Mouse (Mus musculus): Measurements from ENCODE around the gene Wsb1. TPM values are rescaled to one million over a fixed set of nuclear protein-coding genes. Genes with fewer than 3 reads are reported as not detected.
"Not testable (repeated sequence)": the region's sequence is repeated elsewhere in the genome, so short reads cannot be mapped to it uniquely, and the experiment has no call there.

The Wsb1 gene
- 282 and 315 TPM in 2 replicates for polyA plus RNA-seq (2014; fragmentation: Nextera tagmentation; extraction: Ambion mirVana)

DNA sequence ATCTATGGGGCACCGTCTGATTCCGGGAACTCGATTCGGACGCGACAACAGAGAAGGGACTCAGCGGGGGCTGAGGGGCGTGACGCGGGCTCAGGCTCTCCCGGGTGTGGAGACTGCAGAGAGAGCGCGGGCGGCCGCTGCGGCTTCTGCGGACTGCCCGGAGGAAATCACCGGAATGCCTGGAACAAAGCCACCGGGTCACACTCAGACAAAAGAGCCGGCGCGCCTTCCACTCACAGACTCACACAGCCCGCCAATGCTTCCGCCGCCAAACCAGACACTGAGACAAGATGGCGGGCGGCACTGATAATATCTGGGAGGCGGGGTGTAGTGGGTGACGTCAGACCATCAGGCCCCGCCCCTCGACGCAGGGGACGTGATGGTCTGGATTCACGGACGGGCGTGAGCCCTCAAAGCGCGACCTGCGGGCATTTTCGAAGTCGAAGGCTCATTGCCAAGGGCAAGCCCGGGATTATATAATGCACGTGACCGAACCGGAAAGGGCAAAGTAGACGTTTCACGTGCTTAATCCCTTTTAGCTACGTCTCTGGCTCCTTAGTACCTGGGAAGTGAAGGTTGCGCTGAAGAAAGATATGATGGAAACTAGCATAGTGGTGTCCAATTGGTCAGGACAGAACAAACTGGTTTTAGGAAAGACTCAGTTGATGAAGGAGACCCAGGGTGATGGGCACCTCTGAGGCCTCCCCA lies at the start of gene Wsb1:
Gene Wsb1 (minus strand): TSS at position 281 of the 708 bp plus-strand sequence.
- ATAC-seq (replicated peaks; ENCODE audit: low FRiP score, low TSS enrichment, low read depth): peak; percentile 95
- 1% methylated on average over 50 of the region's 50 CpGs for WGBS
- peak within 1 kb of the TSS; percentile 95 for H3K4me3 ChIP-seq (ENCODE audit: low read depth, low read length)

DNA sequence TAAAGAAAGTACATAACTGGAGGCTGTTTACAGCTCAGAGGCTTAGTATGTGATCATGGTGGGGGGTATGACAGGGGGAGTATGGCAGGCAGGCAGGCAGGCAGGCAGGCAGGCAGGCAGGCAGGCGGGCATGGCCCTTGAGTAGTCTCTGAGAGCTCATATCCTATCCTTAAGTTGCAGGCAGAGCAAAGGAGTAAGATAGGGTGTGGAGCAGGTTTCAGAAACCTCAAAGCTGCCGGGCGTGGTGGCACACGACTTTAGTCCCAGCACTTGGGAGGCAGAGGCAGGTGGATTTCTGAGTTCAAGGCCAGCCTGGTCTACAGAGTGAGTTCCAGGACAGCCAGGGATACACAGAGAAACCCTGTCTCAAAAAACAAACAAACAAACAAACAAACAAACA lies 49.8 kb upstream of the Wsb1 start:
- not testable (repeated sequence) for H3K4me3 ChIP-seq (ENCODE audit: low read depth, low read length); H3K27ac ChIP-seq (ENCODE audit: low read depth); H3K9me3 ChIP-seq (ENCODE audit: control insufficient read depth, low read length); H3K36me3 ChIP-seq (ENCODE audit: control insufficient read depth, insufficient read depth, low read length); H3K4me2 ChIP-seq (ENCODE audit: low read length); H3K9ac ChIP-seq (ENCODE audit: low read length); ATAC-seq (replicated peaks; ENCODE audit: low FRiP score, low TSS enrichment, low read depth); H3K27me3 ChIP-seq (replicated peaks; ENCODE audit: control insufficient read depth, insufficient read depth, low read length); DNase-seq (ENCODE audit: low spot score)
- peaks cover 12% of the 10 kb centered on the region for H3K4me1 ChIP-seq (replicated peaks; ENCODE audit: control insufficient read depth, insufficient read depth, low read length)
- WGBS: 87% methylated on average over 3 of the region's 4 CpGs

More for the DNA sequence above, at the start of gene Wsb1:
- Histone ChIP-seq H3K36me3 (ENCODE audit: control insufficient read depth, insufficient read depth, low read length) (peaks cover 19% of the 10 kb centered on the region), H3K9ac (ENCODE audit: low read length) (peak within 1 kb of the TSS; percentile 99), H3K4me1 (replicated peaks; ENCODE audit: control insufficient read depth, insufficient read depth, low read length) (peaks cover 15% of the 10 kb centered on the region; the same call in 1 of the 2 replicates), H3K4me2 (ENCODE audit: low read length) (peak within 1 kb of the TSS; percentile 91), H3K27me3 (replicated peaks; ENCODE audit: control insufficient read depth, insufficient read depth, low read length) (no peaks in the 10 kb centered on the region), H3K9me3 (ENCODE audit: control insufficient read depth, low read length) (no peaks in the 10 kb centered on the region), H3K27ac (ENCODE audit: low read depth) (peak within 1 kb of the TSS; percentile 96)
- DNase-seq (ENCODE audit: low spot score): peak; percentile 98

GRCm38 (mm10) chr11:79303109-79303508 lies 48.6 kb upstream of the Wsb1 start:
- no peaks in the 10 kb centered on the region for H3K36me3 ChIP-seq (ENCODE audit: control insufficient read depth, insufficient read depth, low read length)
- H3K4me3 ChIP-seq (ENCODE audit: low read depth, low read length): no peak overlapping the region
- no peaks in the 10 kb centered on the region for H3K27me3 ChIP-seq (replicated peaks; ENCODE audit: control insufficient read depth, insufficient read depth, low read length)
- no peak for DNase-seq (ENCODE audit: low spot score)
- no peak overlapping the region for H3K4me2 ChIP-seq (ENCODE audit: low read length)
- no peaks in the 10 kb centered on the region for H3K9me3 ChIP-seq (ENCODE audit: control insufficient read depth, low read length)
- WGBS: 77% methylated on average over 6 of the region's 6 CpGs
- ATAC-seq (replicated peaks; ENCODE audit: low FRiP score, low TSS enrichment, low read depth): no peak
- no peak overlapping the region for H3K9ac ChIP-seq (ENCODE audit: low read length)
- no peak overlapping the region for H3K27ac ChIP-seq (ENCODE audit: low read depth)
- peaks cover 12% of the 10 kb centered on the region for H3K4me1 ChIP-seq (replicated peaks; ENCODE audit: control insufficient read depth, insufficient read depth, low read length)

- H3K9ac ChIP-seq (ENCODE audit: low read length): no peak overlapping the region
- DNase-seq (ENCODE audit: low spot score) (no peak), ATAC-seq (replicated peaks; ENCODE audit: low FRiP score, low TSS enrichment, low read depth) (no peak)
- H3K27me3 ChIP-seq (replicated peaks; ENCODE audit: control insufficient read depth, insufficient read depth, low read length): no peaks in the 10 kb centered on the region
- no peak overlapping the region for H3K27ac ChIP-seq (ENCODE audit: low read depth)
- H3K4me2 ChIP-seq (ENCODE audit: low read length): no peak overlapping the region
- WGBS: 70% methylated on average over 9 of the region's 9 CpGs
- no peaks in the 10 kb centered on the region for H3K36me3 ChIP-seq (ENCODE audit: control insufficient read depth, insufficient read depth, low read length)
- H3K4me1 ChIP-seq (replicated peaks; ENCODE audit: control insufficient read depth, insufficient read depth, low read length): no peaks in the 10 kb centered on the region
- no peak overlapping the region for H3K4me3 ChIP-seq (ENCODE audit: low read depth, low read length)
- no peaks in the 10 kb centered on the region for H3K9me3 ChIP-seq (ENCODE audit: control insufficient read depth, low read length)
Measured at GRCm38 (mm10) chr11:79299719-79300431, 45.4 kb upstream of the Wsb1 start.

DNA sequence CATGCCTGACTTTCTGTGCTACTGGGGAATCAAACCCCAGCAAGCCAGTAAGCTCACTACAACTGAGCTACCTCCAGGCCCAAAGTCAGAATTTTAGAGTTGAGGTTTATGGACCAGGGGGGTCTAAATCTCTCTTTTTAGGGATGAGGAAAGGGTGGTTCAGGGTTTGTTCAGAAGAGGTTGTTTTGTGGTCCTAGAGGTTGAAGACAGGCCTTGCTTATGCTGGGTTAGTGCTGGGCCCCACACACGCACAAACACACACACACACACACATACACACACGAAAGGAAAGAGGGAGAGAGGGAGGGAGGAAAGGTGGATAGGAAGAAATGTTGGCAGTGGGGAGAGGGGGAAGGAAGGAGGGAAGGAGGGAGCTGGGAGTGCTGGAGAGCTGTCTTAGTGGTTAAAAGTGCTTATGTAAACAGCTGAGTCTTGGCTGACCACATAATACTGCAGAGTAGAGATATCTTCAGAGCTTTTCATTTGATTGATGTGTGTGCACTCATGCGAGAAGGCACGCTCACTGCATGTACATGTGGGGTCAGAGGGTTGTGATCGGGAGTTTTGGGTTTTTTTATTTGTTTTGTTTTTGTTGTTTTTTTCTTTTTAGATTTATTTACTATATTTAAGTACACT lies 42.5 kb upstream of the Wsb1 start, which contains the start of gene Gm9964:
Gene Gm9964 (minus strand): TSS at position 51 of the 636 bp plus-strand sequence.
- Histone ChIP-seq H3K27ac (ENCODE audit: low read depth) (no peak within 1 kb of the TSS), H3K9me3 (ENCODE audit: control insufficient read depth, low read length) (no peaks in the 10 kb centered on the region), H3K27me3 (replicated peaks; ENCODE audit: control insufficient read depth, insufficient read depth, low read length) (no peaks in the 10 kb centered on the region), H3K4me1 (replicated peaks; ENCODE audit: control insufficient read depth, insufficient read depth, low read length) (no peaks in the 10 kb centered on the region), H3K36me3 (ENCODE audit: control insufficient read depth, insufficient read depth, low read length) (no peaks in the 10 kb centered on the region), H3K4me3 (ENCODE audit: low read depth, low read length) (no peak within 1 kb of the TSS), H3K9ac (ENCODE audit: low read length) (no peak within 1 kb of the TSS), H3K4me2 (ENCODE audit: low read length) (no peak within 1 kb of the TSS)
- no peak for DNase-seq (ENCODE audit: low spot score)
- 62% methylated on average over 5 of the region's 5 CpGs for WGBS
- ATAC-seq (replicated peaks; ENCODE audit: low FRiP score, low TSS enrichment, low read depth): no peak

- Histone ChIP-seq H3K9ac (ENCODE audit: low read length) (no peak overlapping the region), H3K27ac (ENCODE audit: low read depth) (no peak overlapping the region), H3K9me3 (ENCODE audit: control insufficient read depth, low read length) (no peaks in the 10 kb centered on the region), H3K4me3 (ENCODE audit: low read depth, low read length) (no peak overlapping the region), H3K4me1 (replicated peaks; ENCODE audit: control insufficient read depth, insufficient read depth, low read length) (no peaks in the 10 kb centered on the region), H3K36me3 (ENCODE audit: control insufficient read depth, insufficient read depth, low read length) (no peaks in the 10 kb centered on the region), H3K4me2 (ENCODE audit: low read length) (no peak overlapping the region), H3K27me3 (replicated peaks; ENCODE audit: control insufficient read depth, insufficient read depth, low read length) (no peaks in the 10 kb centered on the region)
- ATAC-seq (replicated peaks; ENCODE audit: low FRiP score, low TSS enrichment, low read depth) (no peak), DNase-seq (ENCODE audit: low spot score) (peak; percentile 71)
- 61% methylated on average over 1 of the region's 1 CpGs for WGBS
Measured at GRCm38 (mm10) chr11:79296167-79296566, 41.7 kb upstream of the Wsb1 start.

- Histone ChIP-seq H3K27me3 (replicated peaks; ENCODE audit: control insufficient read depth, insufficient read depth, low read length) (no peaks in the 10 kb centered on the region), H3K4me2 (ENCODE audit: low read length) (no peak overlapping the region), H3K9me3 (ENCODE audit: control insufficient read depth, low read length) (no peaks in the 10 kb centered on the region), H3K4me1 (replicated peaks; ENCODE audit: control insufficient read depth, insufficient read depth, low read length) (no peaks in the 10 kb centered on the region), H3K4me3 (ENCODE audit: low read depth, low read length) (no peak overlapping the region), H3K36me3 (ENCODE audit: control insufficient read depth, insufficient read depth, low read length) (no peaks in the 10 kb centered on the region), H3K9ac (ENCODE audit: low read length) (no peak overlapping the region), H3K27ac (ENCODE audit: low read depth) (peak overlapping the region; percentile 25; the same call in 1 of the 2 replicates)
- WGBS: 29% methylated on average over 1 of the region's 1 CpGs
- ATAC-seq (replicated peaks; ENCODE audit: low FRiP score, low TSS enrichment, low read depth): peak; percentile 82; the same call in 1 of the 2 replicates
- DNase-seq (ENCODE audit: low spot score): no peak
Measured at GRCm38 (mm10) chr11:79293971-79294370, 39.5 kb upstream of the Wsb1 start.

- ATAC-seq (replicated peaks; ENCODE audit: low FRiP score, low TSS enrichment, low read depth): no peak
Measured at GRCm38 (mm10) chr11:79293025-79293424, 38.6 kb upstream of the Wsb1 start.

More at GRCm38 (mm10) chr11:79293025-79293424, 38.6 kb upstream of the Wsb1 start:
- no peaks in the 10 kb centered on the region for H3K9me3 ChIP-seq (ENCODE audit: control insufficient read depth, low read length)
- H3K4me2 ChIP-seq (ENCODE audit: low read length): no peak overlapping the region
- H3K27me3 ChIP-seq (replicated peaks; ENCODE audit: control insufficient read depth, insufficient read depth, low read length): no peaks in the 10 kb centered on the region
- H3K9ac ChIP-seq (ENCODE audit: low read length): no peak overlapping the region
- no peak overlapping the region for H3K27ac ChIP-seq (ENCODE audit: low read depth)
- no peaks in the 10 kb centered on the region for H3K36me3 ChIP-seq (ENCODE audit: control insufficient read depth, insufficient read depth, low read length)
- no peak overlapping the region for H3K4me3 ChIP-seq (ENCODE audit: low read depth, low read length)
- H3K4me1 ChIP-seq (replicated peaks; ENCODE audit: control insufficient read depth, insufficient read depth, low read length): peaks cover 8% of the 10 kb centered on the region; the same call in 1 of the 2 replicates
- no peak for DNase-seq (ENCODE audit: low spot score)
- WGBS: 89% methylated on average over 3 of the region's 3 CpGs
